Mouse (Mus musculus) cerebellum, postnatal 25 days (tissue): ENCODE data around the gene Ski.

Experiments
- DNase-seq, 2 experiments: peaks; one replicate each; pipeline ENCODE4 v3.0.0; 2021; ENCODE audit warnings: mixed read lengths in 2 of 2

The Ski gene

GRCm38 (mm10) chr4:155234371-155235310, 12.2 kb upstream of the Ski start:
- peak in 1 of 2 experiments; percentile 49 for DNase-seq

- peak; percentile 86 to 87 for DNase-seq
These were observed 11.5 kb upstream of the Ski start for GRCm38 (mm10) chr4:155233878-155234277.

- no peak for DNase-seq
These were observed 6.1 kb upstream of the Ski start for GRCm38 (mm10) chr4:155228461-155228860.

GRCm38 (mm10) chr4:155227986-155228385, 5.6 kb upstream of the Ski start:
- DNase-seq = no peak

- DNase-seq = no peak
These were observed 3.5 kb upstream of the Ski start for GRCm38 (mm10) chr4:155225918-155226317.

- DNase-seq = no peak
These were observed 1.5 kb upstream of the Ski start for GRCm38 (mm10) chr4:155223594-155224528.

- DNase-seq = peak; percentile 100
These were observed 625 bp upstream of the Ski start for GRCm38 (mm10) chr4:155222841-155223593.

GRCm38 (mm10) chr4:155221599-155222551, 517 bp downstream of the Ski start:
- DNase-seq = peak; percentile 85 to 89

GRCm38 (mm10) chr4:155221106-155221505, 1.3 kb downstream of the Ski start:
- DNase-seq = no peak

GRCm38 (mm10) chr4:155220213-155221100, 1.9 kb downstream of the Ski start:
- peak in 1 of 2 experiments; percentile 57 for DNase-seq

GRCm38 (mm10) chr4:155219271-155220212, 2.9 kb downstream of the Ski start:
- no peak for DNase-seq

- DNase-seq = no peak
These were observed 4.2 kb downstream of the Ski start for GRCm38 (mm10) chr4:155218104-155218732.

- peak in 1 of 2 experiments; percentile 58 for DNase-seq
These were observed 4.9 kb downstream of the Ski start for GRCm38 (mm10) chr4:155217241-155218103.

GRCm38 (mm10) chr4:155215773-155216630, 6.4 kb downstream of the Ski start:
- DNase-seq = peak in 1 of 2 experiments; percentile 54

- DNase-seq = peak in 1 of 2 experiments; percentile 53
These were observed 7.2 kb downstream of the Ski start for GRCm38 (mm10) chr4:155215203-155215602.

- DNase-seq = no peak
These were observed 7.6 kb downstream of the Ski start for GRCm38 (mm10) chr4:155214793-155215192.
